Mouse (Mus musculus) liver, embryonic 13.5 days (tissue): ENCODE results near the gene Med25. TPM values are rescaled to one million over a fixed set of nuclear protein-coding genes. Genes with fewer than 3 reads are reported as not detected.
A peak's percentile ranks its signal among the peaks of the same experiment; 100 is the strongest.

Experiments used
- ATAC-seq: fragments of 200-750 bp; cut with Nextera tagmentation; 2 replicates; pipeline ENCODE4 v1.8.0; 2017; ENCODE audit warnings: low read depth, mild to moderate bottlenecking, moderate number of reproducible peaks, moderate library complexity
- DNase-seq: peaks from one replicate; pipeline ENCODE4 v3.0.0; 2022
- H3K27ac ChIP-seq: fragments of 300-500 bp; sonication (generic); 2 replicates; pipeline ENCODE4 v1.5.1; 2015; ENCODE audit warnings: moderate library complexity, mild to moderate bottlenecking, inconsistent platforms
- H3K27me3 ChIP-seq: fragments of 300-500 bp; sonication (generic); 2 replicates; pipeline ENCODE4 v1.6.1; 2015; ENCODE audit warnings: mild to moderate bottlenecking, inconsistent platforms
- H3K36me3 ChIP-seq: fragments of 300-500 bp; sonication (generic); 2 replicates; pipeline ENCODE4 v1.6.1; 2015; ENCODE audit warnings: mild to moderate bottlenecking, inconsistent platforms
- H3K4me1 ChIP-seq: fragments of 300-500 bp; sonication (generic); replicated peaks from 2 replicates; pipeline ENCODE4 v1.6.1; 2015; ENCODE audit warnings: inconsistent platforms
- H3K4me2 ChIP-seq: fragments of 300-500 bp; sonication (generic); 2 replicates; pipeline ENCODE4 v1.6.1; 2015; ENCODE audit warnings: inconsistent platforms, mild to moderate bottlenecking, moderate library complexity
- H3K4me3 ChIP-seq: fragments of 300-500 bp; sonication (generic); replicated peaks from 2 replicates; pipeline ENCODE4 v1.5.1; 2015; ENCODE audit warnings: mild to moderate bottlenecking, inconsistent platforms
- H3K9ac ChIP-seq: fragments of 300-500 bp; sonication (generic); 2 replicates; pipeline ENCODE4 v1.6.1; 2015; ENCODE audit warnings: mild to moderate bottlenecking, inconsistent platforms
- H3K9me3 ChIP-seq: fragments of 300-500 bp; sonication (generic); replicated peaks from 2 replicates; pipeline ENCODE4 v1.6.1; 2016; ENCODE audit warnings: inconsistent platforms
- WGBS: fragments of 180-500 bp; shearing (Covaris S2); methylation state at CpG from one replicate; pipeline ENCODE4 v1.1.7; 2015; ENCODE audit not compliant: insufficient replicate concordance; 5-methylcytosine and 5-hydroxymethylcytosine counted together
- polyA plus RNA-seq: library from polyadenylated mRNA; unstranded; fragments of >200 nt; fragmentation: Nextera tagmentation; extraction: Ambion mirVana; gene quantifications from 2 replicates; pipeline ENCODE4 v1.2.1, GENCODE M21; 2015

The Med25 gene
- polyA plus RNA-seq, 1 experiment from 2014 or later: 47.2 TPM

DNA sequence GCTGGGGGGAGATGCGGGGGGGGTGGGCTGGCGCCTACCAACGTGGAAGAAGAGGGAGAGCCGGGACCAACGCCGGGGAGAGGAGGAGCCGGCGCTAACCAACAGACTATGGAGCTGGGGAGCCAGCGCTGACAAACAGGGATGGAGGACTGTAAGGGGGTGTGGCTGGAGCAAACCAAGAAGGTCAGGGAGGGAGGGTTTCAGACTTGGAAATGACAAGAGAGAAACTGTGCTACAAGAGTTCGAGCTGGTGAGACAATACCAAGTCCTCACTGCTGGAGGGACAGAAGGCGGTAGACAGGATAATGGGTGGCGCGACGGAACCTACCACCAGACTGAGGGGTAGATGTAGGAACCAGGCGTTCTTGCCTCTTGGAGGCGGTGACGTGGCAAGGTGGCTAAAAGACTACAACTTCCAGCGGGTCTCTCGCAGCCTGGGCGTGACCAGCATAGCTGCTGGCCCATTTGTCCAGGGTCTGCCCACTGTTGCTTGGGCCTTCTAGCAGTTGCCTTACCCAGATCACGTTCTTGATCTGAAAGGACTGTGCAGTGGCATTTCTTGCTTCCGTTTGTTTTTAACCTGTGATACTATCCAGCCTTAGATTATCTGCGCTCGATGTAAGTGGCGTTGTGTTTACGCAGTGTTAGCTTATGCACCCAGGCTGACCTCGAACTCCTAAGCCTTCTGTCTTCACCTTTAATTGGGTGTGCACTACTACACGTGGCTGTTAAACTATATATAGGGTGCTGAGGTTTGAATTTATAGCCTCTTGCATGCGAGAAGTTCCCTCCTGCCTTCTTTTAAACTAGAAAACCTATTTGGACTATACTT lies 22.6 kb downstream of the Med25 start, which contains the start of gene Ptov1:
Gene Ptov1 (minus strand): TSS at position 92 of the 832 bp plus-strand sequence.
- whole genome bisulfite sequencing: 8% methylated on average over 29 of the region's 29 CpGs
- H3K9ac ChIP-seq: peak within 1 kb of the TSS; percentile 89
- DNase-seq (peak; percentile 83), ATAC-seq (peak; percentile 85)
- no peaks in the 10 kb centered on the region for H3K27me3 ChIP-seq
- H3K4me3 ChIP-seq: peak within 1 kb of the TSS; percentile 80
- peaks cover 11% of the 10 kb centered on the region for H3K36me3 ChIP-seq
- peaks cover 71% of the 10 kb centered on the region for H3K4me1 ChIP-seq
- H3K27ac ChIP-seq: peak within 1 kb of the TSS; percentile 94
- no peaks in the 10 kb centered on the region for H3K9me3 ChIP-seq
- peak within 1 kb of the TSS; percentile 98 for H3K4me2 ChIP-seq

DNA sequence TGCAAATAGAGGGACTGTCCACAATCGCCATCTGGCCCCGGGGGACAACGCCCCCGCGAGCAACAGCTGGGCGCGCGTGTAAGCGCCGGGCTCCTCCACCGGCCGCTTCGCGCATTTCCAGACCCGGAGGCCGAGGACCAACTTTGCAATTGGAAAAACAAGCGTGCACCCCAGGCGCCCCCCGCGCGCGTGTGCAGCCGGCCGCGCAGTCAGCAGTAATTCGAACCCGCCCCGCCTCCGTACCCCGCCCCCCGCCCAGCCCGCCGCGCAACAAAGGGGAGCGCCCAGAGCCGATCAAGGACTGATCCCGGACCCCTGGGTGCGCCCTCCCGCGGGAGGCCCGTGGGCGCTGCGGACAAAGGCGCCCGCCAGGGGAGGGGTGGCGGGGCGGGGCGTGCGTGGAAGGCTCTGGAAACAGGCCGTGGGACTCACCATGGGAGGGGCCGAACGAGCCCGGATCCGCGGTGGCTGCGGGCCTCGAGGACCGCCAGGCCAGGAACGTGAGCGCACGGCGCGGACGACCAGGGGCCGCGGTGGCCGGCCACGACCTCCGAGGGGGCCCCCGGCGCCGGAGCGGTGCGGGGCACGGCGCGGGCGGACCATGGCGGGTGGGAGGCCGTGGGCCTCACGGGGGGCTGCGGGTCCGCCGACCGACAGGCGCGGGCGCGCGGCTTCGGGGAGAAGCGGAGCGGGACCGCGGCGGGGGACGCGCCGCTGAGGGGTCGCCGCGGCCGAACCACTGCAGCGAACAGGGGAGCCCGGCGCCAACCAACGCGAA lies 23.4 kb downstream of the Med25 start:
- peak; percentile 48 for DNase-seq
- Histone ChIP-seq H3K9me3 (no peaks in the 10 kb centered on the region), H3K4me2 (peak overlapping the region; percentile 98), H3K27ac (peak overlapping the region; percentile 94), H3K4me3 (peak overlapping the region; percentile 80), H3K4me1 (peaks cover 71% of the 10 kb centered on the region), H3K36me3 (peaks cover 19% of the 10 kb centered on the region), H3K27me3 (no peaks in the 10 kb centered on the region), H3K9ac (peak overlapping the region; percentile 89)
- peak; percentile 35 for ATAC-seq
- WGBS: under 1% methylated on average over 108 of the region's 108 CpGs

DNA sequence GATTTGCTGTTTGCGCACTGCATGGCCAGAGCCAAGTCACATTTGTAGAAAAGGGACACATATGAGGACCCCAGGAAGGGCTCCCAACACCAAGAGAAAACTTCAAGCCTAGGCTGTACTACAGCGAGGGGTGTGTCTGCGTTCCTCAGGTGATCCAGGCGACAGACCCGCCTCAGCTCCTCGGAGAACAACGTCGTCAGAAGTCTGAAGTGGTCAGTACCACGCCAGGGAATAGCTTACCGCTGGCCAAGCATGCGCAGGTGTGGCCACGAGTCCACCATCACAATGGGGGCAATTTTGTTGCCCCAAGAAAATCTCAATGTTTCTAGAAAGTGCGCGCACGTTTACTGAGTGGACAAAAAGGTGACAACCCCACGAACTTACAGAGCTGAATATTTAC lies 24.0 kb downstream of the Med25 start:
- Histone ChIP-seq H3K4me2 (peak overlapping the region; percentile 98), H3K4me3 (peak overlapping the region; percentile 80), H3K27me3 (no peaks in the 10 kb centered on the region), H3K9ac (peak overlapping the region; percentile 89), H3K9me3 (no peaks in the 10 kb centered on the region), H3K27ac (peak overlapping the region; percentile 94; the same call in 1 of the 2 replicates), H3K36me3 (peaks cover 26% of the 10 kb centered on the region), H3K4me1 (peaks cover 69% of the 10 kb centered on the region)
- WGBS: 17% methylated on average over 16 of the region's 16 CpGs
- no peak for DNase-seq
- no peak for ATAC-seq

DNA sequence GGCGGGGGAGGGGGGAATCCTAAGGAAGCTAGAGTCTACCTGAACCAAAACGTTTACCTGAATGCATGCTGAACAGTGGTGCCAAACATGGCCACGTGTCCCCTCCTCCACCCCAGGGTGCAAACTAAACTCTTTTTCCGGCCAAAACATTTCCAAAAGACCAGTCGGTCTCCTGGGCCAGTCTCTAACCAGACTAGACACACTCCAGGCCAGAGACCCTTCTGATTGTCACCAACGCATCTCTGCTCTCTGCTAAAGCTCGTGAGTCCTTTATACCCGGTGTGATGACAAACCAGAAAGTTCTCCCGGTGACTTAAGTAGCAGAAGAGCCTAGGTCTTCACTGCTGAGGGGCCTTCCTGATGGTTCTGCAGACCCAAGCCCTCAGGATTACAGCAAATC lies 24.7 kb downstream of the Med25 start:
- 59% methylated on average over 9 of the region's 9 CpGs for WGBS

DNA sequence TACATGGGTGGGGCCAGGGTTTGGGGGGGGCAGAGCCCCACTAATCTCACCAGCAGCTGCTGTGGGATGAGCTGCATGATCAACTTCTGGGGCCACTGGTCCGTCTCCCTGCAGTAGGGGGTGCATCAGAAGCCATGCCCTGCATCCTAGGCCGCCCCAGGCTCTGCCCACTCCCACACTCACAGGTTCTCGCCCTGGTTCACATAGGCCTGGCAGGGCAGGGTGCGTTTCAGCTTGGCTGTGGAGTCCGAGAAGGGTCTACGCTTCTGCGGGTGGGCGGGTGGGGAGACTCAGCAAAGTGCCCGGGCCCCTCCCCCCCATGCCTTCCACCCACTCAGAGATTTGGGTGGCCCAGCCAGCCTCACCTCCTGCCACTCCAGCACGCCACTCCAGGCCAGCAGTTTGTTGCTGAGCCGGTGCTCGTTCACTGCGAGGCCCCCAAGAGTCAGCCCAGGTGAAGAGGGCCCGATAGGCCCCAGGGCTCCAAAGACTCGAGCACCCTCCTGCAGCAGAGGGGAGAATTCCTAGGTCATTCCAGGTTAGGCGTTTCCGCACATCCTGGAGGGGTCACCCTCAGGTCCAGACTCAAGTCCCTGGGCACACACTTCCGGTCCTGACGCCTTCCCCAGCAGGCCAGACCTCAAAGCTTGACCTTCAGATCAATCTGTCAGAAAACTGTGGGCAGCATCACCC lies 25.4 kb downstream of the Med25 start:
- H3K27ac ChIP-seq: 0 out of 2 replicates have a peak overlapping the region, but pooled peaks have one; percentile 29
- H3K36me3 ChIP-seq: peaks cover 39% of the 10 kb centered on the region
- no peaks in the 10 kb centered on the region for H3K27me3 ChIP-seq
- H3K4me1 ChIP-seq: peaks cover 59% of the 10 kb centered on the region
- ATAC-seq (no peak), DNase-seq (no peak)
- 73% methylated on average over 19 of the region's 19 CpGs for WGBS
- peak overlapping the region; percentile 34 for H3K9ac ChIP-seq
- no peaks in the 10 kb centered on the region for H3K9me3 ChIP-seq
- H3K4me3 ChIP-seq: peak overlapping the region; percentile 80; the same call in 1 of the 2 replicates
- peak overlapping the region; percentile 98 for H3K4me2 ChIP-seq

More for the DNA sequence above, 24.7 kb downstream of the Med25 start:
- no peaks in the 10 kb centered on the region for H3K9me3 ChIP-seq
- H3K4me2 ChIP-seq: peak overlapping the region; percentile 98
- no peaks in the 10 kb centered on the region for H3K27me3 ChIP-seq
- no peak overlapping the region for H3K27ac ChIP-seq
- H3K36me3 ChIP-seq: peaks cover 33% of the 10 kb centered on the region
- no peak for DNase-seq
- ATAC-seq: no peak
- peak overlapping the region; percentile 80 for H3K4me3 ChIP-seq
- peaks cover 63% of the 10 kb centered on the region for H3K4me1 ChIP-seq
- peak overlapping the region; percentile 89 for H3K9ac ChIP-seq

DNA sequence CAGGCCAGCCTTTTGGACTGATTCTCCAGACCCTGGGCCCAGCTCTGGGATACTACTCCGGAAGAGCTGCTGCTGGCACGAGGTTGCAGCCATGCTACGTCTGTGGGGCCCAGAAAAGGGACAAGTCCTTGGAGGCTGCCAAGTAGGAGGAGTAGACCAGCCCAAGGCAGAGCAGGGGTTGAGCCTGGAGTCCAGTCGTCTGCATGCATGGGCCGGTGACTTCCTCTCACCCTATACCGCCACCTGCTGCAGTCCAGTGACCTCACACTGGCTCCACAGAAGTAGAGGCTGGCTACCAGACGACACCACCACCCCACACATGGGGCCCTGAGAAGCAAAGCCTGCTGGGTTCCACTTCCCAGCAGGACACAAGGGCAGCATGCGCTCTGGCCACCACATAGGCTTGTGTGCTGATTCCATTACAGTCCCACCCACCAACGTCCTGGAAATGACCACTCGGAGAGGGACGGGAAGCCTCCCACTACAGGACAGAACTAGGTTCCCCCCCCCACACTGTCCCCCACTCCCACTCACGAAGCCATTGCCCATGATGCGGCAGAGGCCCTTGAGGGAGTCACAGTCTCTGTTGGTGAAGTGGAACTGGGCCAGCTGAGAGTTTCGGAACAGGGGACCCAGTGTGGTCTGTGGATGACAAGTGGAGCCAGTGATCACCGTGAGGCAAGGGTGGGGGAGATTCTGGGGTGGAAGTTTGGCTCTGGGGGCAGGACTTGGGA lies 26.1 kb downstream of the Med25 start:
- H3K4me1 ChIP-seq: peaks cover 60% of the 10 kb centered on the region
- peak overlapping the region; percentile 98 for H3K4me2 ChIP-seq
- 57% methylated on average over 15 of the region's 15 CpGs for WGBS
- H3K9ac ChIP-seq: peak overlapping the region; percentile 34; the same call in 1 of the 2 replicates
- no peak overlapping the region for H3K4me3 ChIP-seq
- no peaks in the 10 kb centered on the region for H3K9me3 ChIP-seq
- no peak for ATAC-seq
- H3K36me3 ChIP-seq: peaks cover 46% of the 10 kb centered on the region
- DNase-seq: no peak
- peak overlapping the region; percentile 57 for H3K27ac ChIP-seq
- H3K27me3 ChIP-seq: no peaks in the 10 kb centered on the region

DNA sequence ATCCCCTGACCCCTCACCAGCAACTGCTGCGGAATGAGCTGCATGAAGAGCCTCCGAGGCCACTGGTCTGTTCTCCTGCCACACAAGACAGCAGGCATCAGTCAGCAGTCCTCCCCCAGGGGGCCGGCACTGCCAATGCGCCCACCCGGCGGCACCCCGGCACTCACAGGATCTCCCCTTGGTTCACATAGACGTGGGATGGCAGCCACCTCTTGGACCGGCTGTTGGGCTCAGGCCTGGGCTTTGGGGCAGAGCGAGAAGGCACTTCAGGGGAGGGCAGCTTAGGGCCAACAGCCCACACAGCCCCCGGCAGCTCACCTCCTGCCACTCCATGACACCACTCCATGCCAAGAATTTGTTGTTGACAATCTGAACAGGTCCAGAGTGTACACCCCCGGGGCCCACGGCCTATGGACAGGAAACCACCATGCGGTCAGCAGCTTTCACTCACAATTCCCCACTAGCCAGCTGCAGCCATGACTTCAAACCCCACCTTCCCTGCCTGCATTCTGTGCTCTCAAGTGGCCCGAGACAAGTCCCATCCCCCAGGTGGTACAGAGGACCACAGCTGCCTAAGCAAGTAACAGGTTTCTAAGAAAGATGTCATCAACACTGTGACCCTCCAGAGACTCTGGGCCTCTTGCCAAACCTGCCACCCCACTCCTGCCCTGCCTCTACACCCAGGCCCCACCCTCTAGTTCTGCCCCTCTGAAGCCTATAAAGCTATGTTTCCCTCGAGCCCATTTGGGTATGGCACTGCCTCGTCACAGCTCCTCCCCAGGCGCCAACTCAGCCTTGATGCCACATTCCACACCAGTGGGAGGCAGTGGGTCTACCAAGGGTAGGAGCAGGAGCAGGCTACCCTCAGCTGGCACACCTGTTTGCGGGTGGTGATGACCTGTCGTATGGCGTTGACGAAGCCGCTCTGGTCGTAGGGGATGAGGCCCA lies 27.6 kb downstream of the Med25 start:
- no peak overlapping the region for H3K4me3 ChIP-seq
- no peak overlapping the region for H3K9ac ChIP-seq
- ATAC-seq (no peak), DNase-seq (no peak)
- H3K9me3 ChIP-seq: no peaks in the 10 kb centered on the region
- H3K27ac ChIP-seq: no peak overlapping the region
- 71% methylated on average over 24 of the region's 24 CpGs for WGBS
- H3K4me1 ChIP-seq: peaks cover 66% of the 10 kb centered on the region
- H3K4me2 ChIP-seq: no peak overlapping the region
- H3K36me3 ChIP-seq: peaks cover 53% of the 10 kb centered on the region
- no peaks in the 10 kb centered on the region for H3K27me3 ChIP-seq

DNA sequence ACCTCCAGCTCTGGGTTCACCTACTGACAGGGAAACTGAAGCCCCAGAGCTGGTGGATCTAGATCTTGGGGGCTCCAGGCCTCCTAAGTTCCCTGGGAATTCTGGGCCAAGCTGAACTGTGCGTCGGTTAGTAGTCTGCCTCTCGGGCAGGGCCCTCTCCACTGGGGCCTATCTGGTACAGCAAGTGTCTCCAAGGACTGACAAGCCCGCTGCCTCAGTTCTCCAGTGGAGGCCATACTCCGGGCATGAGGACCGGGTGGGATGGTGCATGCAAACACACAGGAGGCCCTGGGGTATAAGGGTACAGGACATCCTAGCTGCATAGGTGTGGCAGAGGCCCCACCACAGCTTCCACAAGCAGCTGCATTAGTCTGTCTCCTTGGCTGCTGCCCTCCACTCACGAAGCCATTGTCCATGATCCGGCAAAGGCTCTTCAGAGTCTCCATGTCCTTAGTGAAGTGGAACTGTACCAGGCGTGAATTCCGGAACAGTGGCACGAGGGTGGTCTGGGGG lies 28.5 kb downstream of the Med25 start:
- H3K4me2 ChIP-seq: no peak overlapping the region
- no peak overlapping the region for H3K27ac ChIP-seq
- H3K9ac ChIP-seq: no peak overlapping the region
- WGBS: 82% methylated on average over 11 of the region's 11 CpGs
- no peak overlapping the region for H3K4me3 ChIP-seq
- DNase-seq (no peak), ATAC-seq (no peak)
- H3K27me3 ChIP-seq: no peaks in the 10 kb centered on the region
- peaks cover 68% of the 10 kb centered on the region for H3K4me1 ChIP-seq
- no peaks in the 10 kb centered on the region for H3K9me3 ChIP-seq
- H3K36me3 ChIP-seq: peaks cover 61% of the 10 kb centered on the region

DNA sequence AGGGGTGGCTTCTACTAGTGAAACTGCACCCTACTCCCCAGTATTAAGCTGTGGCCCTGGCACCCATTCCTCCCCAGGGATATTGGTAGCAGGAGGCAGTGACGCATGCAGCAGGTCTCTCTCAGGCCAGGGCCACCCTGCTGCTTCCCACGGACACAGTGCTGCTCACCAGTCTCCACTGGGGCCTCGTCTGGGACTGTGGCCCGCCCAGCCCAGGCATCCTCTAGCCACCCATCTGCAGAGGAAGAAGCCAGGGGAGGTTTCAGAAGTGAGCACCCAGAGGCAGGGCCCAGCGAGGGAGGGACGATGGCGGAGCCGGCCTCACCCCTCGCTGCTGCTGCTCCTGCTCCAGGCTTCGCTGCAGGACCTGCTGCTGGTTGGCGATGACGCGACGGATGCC lies 29.3 kb downstream of the Med25 start:
- peaks cover 68% of the 10 kb centered on the region for H3K4me1 ChIP-seq
- DNase-seq (no peak), ATAC-seq (no peak)
- no peak overlapping the region for H3K27ac ChIP-seq
- peaks cover 61% of the 10 kb centered on the region for H3K36me3 ChIP-seq
- H3K27me3 ChIP-seq: no peaks in the 10 kb centered on the region
- H3K4me3 ChIP-seq: no peak overlapping the region
- H3K9me3 ChIP-seq: no peaks in the 10 kb centered on the region
- no peak overlapping the region for H3K4me2 ChIP-seq
- H3K9ac ChIP-seq: no peak overlapping the region
- WGBS: 93% methylated on average over 14 of the region's 14 CpGs
